Mouse (Mus musculus): ENCODE data around the gene Hacd3. TPM values are rescaled to one million over a fixed set of nuclear protein-coding genes. Genes with fewer than 3 reads are reported as not detected.
A peak's percentile ranks its signal among the peaks of the same experiment; 100 is the strongest.
"Not testable (repeated sequence)": the region's sequence is repeated elsewhere in the genome, so short reads cannot be mapped to it uniquely, and the experiment has no call there.

Hacd3 gene
- polyA plus RNA-seq, 1 experiment from 2014 or later, result 87.2 TPM

GRCm38 (mm10) chr9:65036456-65036855, 15.0 kb upstream of the Hacd3 start:
- Histone ChIP-seq H3K9ac (ENCODE audit: low read length) (no peak overlapping the region), H3K36me3 (ENCODE audit: control insufficient read depth, insufficient read depth, low read length) (peaks cover 16% of the 10 kb centered on the region; the same call in 1 of the 2 replicates)
- DNase-seq (ENCODE audit: low spot score), result no peak

GRCm38 (mm10) chr9:65032269-65033108, 11.0 kb upstream of the Hacd3 start, which contains the start of gene Dpp8:
Dpp8 (plus strand) TSS chr9:65032414.
- peak within 1 kb of the TSS; percentile 98 for H3K9ac ChIP-seq (ENCODE audit: low read length)
- H3K9me3 ChIP-seq (ENCODE audit: control insufficient read depth, low read length), result no peaks in the 10 kb centered on the region
- no peaks in the 10 kb centered on the region for H3K36me3 ChIP-seq (ENCODE audit: control insufficient read depth, insufficient read depth, low read length)
- H3K27me3 ChIP-seq (ENCODE audit: control insufficient read depth, insufficient read depth, low read length), result no peaks in the 10 kb centered on the region
- ATAC-seq (ENCODE audit: insufficient number of reproducible peaks, low FRiP score, low TSS enrichment, low read depth) (peak; percentile 82; the same call in 1 of the 2 replicates), DNase-seq (ENCODE audit: low spot score) (peak; percentile 96)
- WGBS, result under 1% methylated on average over 74 of the region's 85 CpGs
- H3K27ac ChIP-seq (replicated peaks; ENCODE audit: low read depth, low read length), result peak within 1 kb of the TSS; percentile 54
- peak within 1 kb of the TSS; percentile 93 for H3K4me2 ChIP-seq (ENCODE audit: low read depth, severe bottlenecking)
- H3K4me3 ChIP-seq (ENCODE audit: low read depth, low read length), result peak within 1 kb of the TSS; percentile 100
- H3K4me1 ChIP-seq (ENCODE audit: control insufficient read depth, insufficient read depth, low read length), result peaks cover 7% of the 10 kb centered on the region; the same call in 1 of the 2 replicates

More at GRCm38 (mm10) chr9:65036456-65036855, 15.0 kb upstream of the Hacd3 start:
- ATAC-seq (ENCODE audit: insufficient number of reproducible peaks, low FRiP score, low TSS enrichment, low read depth), result no peak
- H3K27ac ChIP-seq (replicated peaks; ENCODE audit: low read depth, low read length), result no peak overlapping the region
- no peaks in the 10 kb centered on the region for H3K9me3 ChIP-seq (ENCODE audit: control insufficient read depth, low read length)
- WGBS, result 97% methylated on average over 1 of the region's 1 CpGs
- H3K27me3 ChIP-seq (ENCODE audit: control insufficient read depth, insufficient read depth, low read length), result no peaks in the 10 kb centered on the region
- no peak overlapping the region for H3K4me2 ChIP-seq (ENCODE audit: low read depth, severe bottlenecking)
- H3K4me3 ChIP-seq (ENCODE audit: low read depth, low read length), result no peak overlapping the region
- H3K4me1 ChIP-seq (ENCODE audit: control insufficient read depth, insufficient read depth, low read length), result peaks cover 7% of the 10 kb centered on the region; the same call in 1 of the 2 replicates

- WGBS, result 34% methylated on average over 4 of the region's 4 CpGs
- Histone ChIP-seq H3K4me1 (ENCODE audit: control insufficient read depth, insufficient read depth, low read length) (peaks cover 7% of the 10 kb centered on the region; the same call in 1 of the 2 replicates), H3K4me3 (ENCODE audit: low read depth, low read length) (peak overlapping the region; percentile 100; the same call in 1 of the 2 replicates), H3K36me3 (ENCODE audit: control insufficient read depth, insufficient read depth, low read length) (no peaks in the 10 kb centered on the region), H3K9ac (ENCODE audit: low read length) (no peak overlapping the region; the same call in 1 of the 2 replicates), H3K27me3 (ENCODE audit: control insufficient read depth, insufficient read depth, low read length) (no peaks in the 10 kb centered on the region), H3K9me3 (ENCODE audit: control insufficient read depth, low read length) (no peaks in the 10 kb centered on the region), H3K27ac (replicated peaks; ENCODE audit: low read depth, low read length) (no peak overlapping the region), H3K4me2 (ENCODE audit: low read depth, severe bottlenecking) (peak overlapping the region; percentile 21; the same call in 1 of the 2 replicates)
- DNase-seq (ENCODE audit: low spot score), result no peak
- ATAC-seq (ENCODE audit: insufficient number of reproducible peaks, low FRiP score, low TSS enrichment, low read depth), result no peak
These were observed 10.4 kb upstream of the Hacd3 start for GRCm38 (mm10) chr9:65031894-65032268.

- H3K4me1 ChIP-seq (ENCODE audit: control insufficient read depth, insufficient read depth, low read length); H3K27me3 ChIP-seq (ENCODE audit: control insufficient read depth, insufficient read depth, low read length); H3K4me3 ChIP-seq (ENCODE audit: low read depth, low read length); H3K9me3 ChIP-seq (ENCODE audit: control insufficient read depth, low read length); H3K4me2 ChIP-seq (ENCODE audit: low read depth, severe bottlenecking); ATAC-seq (ENCODE audit: insufficient number of reproducible peaks, low FRiP score, low TSS enrichment, low read depth); H3K27ac ChIP-seq (replicated peaks; ENCODE audit: low read depth, low read length); H3K9ac ChIP-seq (ENCODE audit: low read length); H3K36me3 ChIP-seq (ENCODE audit: control insufficient read depth, insufficient read depth, low read length); DNase-seq (ENCODE audit: low spot score): not testable (repeated sequence)
- WGBS, result 70% methylated on average over 5 of the region's 5 CpGs
These were observed 9.9 kb upstream of the Hacd3 start for GRCm38 (mm10) chr9:65031355-65031754.

- Histone ChIP-seq H3K4me1 (ENCODE audit: control insufficient read depth, insufficient read depth, low read length) (peaks cover 5% of the 10 kb centered on the region; the same call in 1 of the 2 replicates), H3K36me3 (ENCODE audit: control insufficient read depth, insufficient read depth, low read length) (no peaks in the 10 kb centered on the region)
- no peak for ATAC-seq (ENCODE audit: insufficient number of reproducible peaks, low FRiP score, low TSS enrichment, low read depth)
These were observed 6.8 kb upstream of the Hacd3 start for GRCm38 (mm10) chr9:65028313-65028712.

GRCm38 (mm10) chr9:65027241-65027640, 5.7 kb upstream of the Hacd3 start:
- H3K4me1 ChIP-seq (ENCODE audit: control insufficient read depth, insufficient read depth, low read length), result no peaks in the 10 kb centered on the region
- ATAC-seq (ENCODE audit: insufficient number of reproducible peaks, low FRiP score, low TSS enrichment, low read depth) (no peak), DNase-seq (ENCODE audit: low spot score) (no peak)
- no peak overlapping the region for H3K9ac ChIP-seq (ENCODE audit: low read length)
- H3K9me3 ChIP-seq (ENCODE audit: control insufficient read depth, low read length), result no peaks in the 10 kb centered on the region
- no peak overlapping the region for H3K4me3 ChIP-seq (ENCODE audit: low read depth, low read length)
- no peaks in the 10 kb centered on the region for H3K36me3 ChIP-seq (ENCODE audit: control insufficient read depth, insufficient read depth, low read length)
- WGBS, result 80% methylated on average over 7 of the region's 7 CpGs
- no peak overlapping the region for H3K4me2 ChIP-seq (ENCODE audit: low read depth, severe bottlenecking)
- no peaks in the 10 kb centered on the region for H3K27me3 ChIP-seq (ENCODE audit: control insufficient read depth, insufficient read depth, low read length)
- H3K27ac ChIP-seq (replicated peaks; ENCODE audit: low read depth, low read length), result no peak overlapping the region

More at GRCm38 (mm10) chr9:65028313-65028712, 6.8 kb upstream of the Hacd3 start:
- no peak overlapping the region for H3K27ac ChIP-seq (replicated peaks; ENCODE audit: low read depth, low read length)
- H3K9ac ChIP-seq (ENCODE audit: low read length), result no peak overlapping the region
- no peak overlapping the region for H3K4me2 ChIP-seq (ENCODE audit: low read depth, severe bottlenecking)
- no peaks in the 10 kb centered on the region for H3K9me3 ChIP-seq (ENCODE audit: control insufficient read depth, low read length)
- no peak for DNase-seq (ENCODE audit: low spot score)
- no peaks in the 10 kb centered on the region for H3K27me3 ChIP-seq (ENCODE audit: control insufficient read depth, insufficient read depth, low read length)
- 89% methylated on average over 5 of the region's 5 CpGs for WGBS
- H3K4me3 ChIP-seq (ENCODE audit: low read depth, low read length), result no peak overlapping the region

- H3K27me3 ChIP-seq (ENCODE audit: control insufficient read depth, insufficient read depth, low read length), result no peaks in the 10 kb centered on the region
These were observed 2.0 kb upstream of the Hacd3 start for GRCm38 (mm10) chr9:65023447-65023846.

GRCm38 (mm10) chr9:65022580-65023135, 1.2 kb upstream of the Hacd3 start:
- Histone ChIP-seq H3K9ac (ENCODE audit: low read length) (no peak overlapping the region), H3K27ac (replicated peaks; ENCODE audit: low read depth, low read length) (no peak overlapping the region), H3K36me3 (ENCODE audit: control insufficient read depth, insufficient read depth, low read length) (no peaks in the 10 kb centered on the region), H3K27me3 (ENCODE audit: control insufficient read depth, insufficient read depth, low read length) (no peaks in the 10 kb centered on the region), H3K9me3 (ENCODE audit: control insufficient read depth, low read length) (no peaks in the 10 kb centered on the region), H3K4me1 (ENCODE audit: control insufficient read depth, insufficient read depth, low read length) (peaks cover 3% of the 10 kb centered on the region; the same call in 1 of the 2 replicates), H3K4me3 (ENCODE audit: low read depth, low read length) (no peak overlapping the region), H3K4me2 (ENCODE audit: low read depth, severe bottlenecking) (no peak overlapping the region)
- ATAC-seq (ENCODE audit: insufficient number of reproducible peaks, low FRiP score, low TSS enrichment, low read depth) (no peak), DNase-seq (ENCODE audit: low spot score) (no peak)
- WGBS, result 88% methylated on average over 4 of the region's 4 CpGs

More at GRCm38 (mm10) chr9:65023447-65023846, 2.0 kb upstream of the Hacd3 start:
- WGBS, result 93% methylated on average over 3 of the region's 3 CpGs
- H3K4me1 ChIP-seq (ENCODE audit: control insufficient read depth, insufficient read depth, low read length), result peaks cover 3% of the 10 kb centered on the region; the same call in 1 of the 2 replicates
- H3K9me3 ChIP-seq (ENCODE audit: control insufficient read depth, low read length), result no peaks in the 10 kb centered on the region
- no peak overlapping the region for H3K9ac ChIP-seq (ENCODE audit: low read length)
- no peaks in the 10 kb centered on the region for H3K36me3 ChIP-seq (ENCODE audit: control insufficient read depth, insufficient read depth, low read length)
- DNase-seq (ENCODE audit: low spot score) (no peak), ATAC-seq (ENCODE audit: insufficient number of reproducible peaks, low FRiP score, low TSS enrichment, low read depth) (no peak)
- no peak overlapping the region for H3K4me3 ChIP-seq (ENCODE audit: low read depth, low read length)
- no peak overlapping the region for H3K27ac ChIP-seq (replicated peaks; ENCODE audit: low read depth, low read length)
- H3K4me2 ChIP-seq (ENCODE audit: low read depth, severe bottlenecking), result no peak overlapping the region
